Mouse (Mus musculus): ENCODE measurements around the gene Col23a1. TPM values are rescaled to one million over a fixed set of nuclear protein-coding genes. Genes with fewer than 3 reads are reported as not detected.

Gene Col23a1
- total and polyA plus RNA-seq, 3 experiments = 0.01 to 0.55 TPM; not detected in 1

DNA sequence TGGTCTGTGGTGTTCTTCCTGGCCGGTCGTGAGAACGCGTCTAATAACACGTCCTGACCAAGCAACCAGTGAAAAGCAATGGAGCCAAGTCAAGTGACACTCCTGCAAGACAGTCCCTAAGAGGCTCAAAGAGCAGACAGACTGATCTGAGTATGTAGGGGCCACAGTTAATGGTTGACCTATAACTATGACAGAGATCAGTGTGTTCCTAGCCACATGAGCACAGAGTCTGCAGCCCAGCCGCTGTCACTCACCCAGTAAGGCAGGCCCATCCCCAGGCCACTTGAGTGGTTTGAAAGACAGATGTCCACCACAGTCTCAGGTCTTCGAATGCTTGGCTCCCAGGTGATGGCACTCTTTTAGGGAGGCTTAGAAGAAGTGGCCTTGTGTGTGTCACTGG, 152.3 kb downstream of the Col23a1 start:
- H3K9me3 ChIP-seq (replicated peaks) = peaks cover 6% of the 10 kb centered on the region
- no peak for DNase-seq (ENCODE audit: low spot score)
- no peak for ATAC-seq (ENCODE audit: extremely low read depth, insufficient number of reproducible peaks, low FRiP score, poor library complexity, severe bottlenecking)
- no peak for TF ChIP-seq GATA1 (IDR thresholded peaks at IDR 0.05; ENCODE audit: borderline replicate concordance, low read length)
- TF ChIP-seq CTCF (IDR thresholded peaks at IDR 0.05; ENCODE audit: low read depth, low read length) = no peak
- no peak for TF ChIP-seq POLR2AphosphoS5 (IDR thresholded peaks at IDR 0.05; ENCODE audit: insufficient replicate concordance, low read depth, low read length)
- no peak for TF ChIP-seq TAL1 (conservative IDR thresholded peaks at IDR 0.05; ENCODE audit: low read depth, low read length)
- TF ChIP-seq GATA2 (IDR thresholded peaks at IDR 0.05; ENCODE audit: borderline replicate concordance, low read depth, low read length) = no peak
- H3K27me3 ChIP-seq (ENCODE audit: insufficient read depth, low read length) = no peaks in the 10 kb centered on the region; the same call in 1 of the 2 replicates
- H3K4me1 ChIP-seq (ENCODE audit: insufficient read depth, low read depth, low read length) = peaks cover 27% of the 10 kb centered on the region
- no peak overlapping the region for H3K4me3 ChIP-seq (ENCODE audit: low read depth, low read length)
- no peaks in the 10 kb centered on the region for H3K36me3 ChIP-seq (replicated peaks)

DNA sequence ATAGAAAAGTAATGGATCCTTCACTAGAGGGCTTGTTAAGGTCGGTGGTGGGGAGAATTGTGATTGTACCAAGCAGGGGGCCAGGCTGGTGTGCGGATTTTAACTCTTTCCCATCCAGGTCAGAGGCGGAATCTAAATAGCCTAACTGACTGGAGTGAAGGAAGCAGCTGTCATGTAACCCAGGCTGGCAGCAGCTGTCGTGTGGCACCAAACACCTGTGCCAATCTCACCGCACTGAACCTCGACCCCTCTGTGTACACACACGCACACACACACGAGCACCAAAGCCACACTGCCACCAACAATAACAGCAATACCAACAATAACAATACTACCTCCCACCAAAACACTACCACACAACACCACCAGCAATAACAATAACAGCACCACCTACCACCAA, 152.9 kb downstream of the Col23a1 start:
- no peak for DNase-seq (ENCODE audit: low spot score)
- H3K9me3 ChIP-seq (replicated peaks) = no peaks in the 10 kb centered on the region; the same call in 1 of the 2 replicates
- no peak for ATAC-seq (ENCODE audit: extremely low read depth, insufficient number of reproducible peaks, low FRiP score, poor library complexity, severe bottlenecking)
- no peak overlapping the region for H3K4me3 ChIP-seq (ENCODE audit: low read depth, low read length)
- no peaks in the 10 kb centered on the region for H3K36me3 ChIP-seq (replicated peaks)
- H3K27me3 ChIP-seq (ENCODE audit: insufficient read depth, low read length) = no peaks in the 10 kb centered on the region; the same call in 1 of the 2 replicates
- peaks cover 30% of the 10 kb centered on the region for H3K4me1 ChIP-seq (ENCODE audit: insufficient read depth, low read depth, low read length)
- TF ChIP-seq POLR2AphosphoS5 (IDR thresholded peaks at IDR 0.05; ENCODE audit: insufficient replicate concordance, low read depth, low read length) (no peak), GATA2 (IDR thresholded peaks at IDR 0.05; ENCODE audit: borderline replicate concordance, low read depth, low read length) (no peak), TAL1 (conservative IDR thresholded peaks at IDR 0.05; ENCODE audit: low read depth, low read length) (no peak), GATA1 (IDR thresholded peaks at IDR 0.05; ENCODE audit: borderline replicate concordance, low read length) (no peak), CTCF (IDR thresholded peaks at IDR 0.05; ENCODE audit: low read depth, low read length) (no peak)

DNA sequence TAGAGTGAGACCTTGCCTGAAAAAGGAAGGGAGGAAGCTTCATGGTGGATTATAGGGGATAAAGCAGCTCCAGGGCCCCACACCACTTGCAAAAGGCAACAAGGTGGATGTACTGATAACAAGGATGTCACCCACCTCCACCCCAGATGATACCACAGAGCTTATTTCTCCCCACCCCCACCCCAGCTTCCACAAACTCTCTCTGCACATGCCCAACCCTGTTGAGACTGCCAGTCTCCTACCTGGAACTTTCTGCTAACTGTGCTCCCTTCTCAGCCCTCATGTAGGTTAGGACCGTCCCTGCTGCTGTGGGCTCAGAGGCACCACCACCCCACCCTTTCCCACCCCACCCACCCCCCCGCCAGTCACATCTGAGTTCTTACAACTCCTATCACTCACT, 154.1 kb downstream of the Col23a1 start:
- TF ChIP-seq GATA1 (IDR thresholded peaks at IDR 0.05; ENCODE audit: borderline replicate concordance, low read length) (no peak), TAL1 (conservative IDR thresholded peaks at IDR 0.05; ENCODE audit: low read depth, low read length) (peak; percentile 65)
- Histone ChIP-seq H3K27me3 (ENCODE audit: insufficient read depth, low read length) (peaks cover 7% of the 10 kb centered on the region), H3K9me3 (replicated peaks) (no peaks in the 10 kb centered on the region), H3K4me3 (ENCODE audit: low read depth, low read length) (no peak overlapping the region; the same call in 1 of the 2 replicates), H3K36me3 (replicated peaks) (no peaks in the 10 kb centered on the region), H3K4me1 (ENCODE audit: insufficient read depth, low read depth, low read length) (peaks cover 30% of the 10 kb centered on the region)
- ATAC-seq (ENCODE audit: extremely low read depth, insufficient number of reproducible peaks, low FRiP score, poor library complexity, severe bottlenecking) (no peak), DNase-seq (ENCODE audit: low spot score) (peak; percentile 13)

DNA sequence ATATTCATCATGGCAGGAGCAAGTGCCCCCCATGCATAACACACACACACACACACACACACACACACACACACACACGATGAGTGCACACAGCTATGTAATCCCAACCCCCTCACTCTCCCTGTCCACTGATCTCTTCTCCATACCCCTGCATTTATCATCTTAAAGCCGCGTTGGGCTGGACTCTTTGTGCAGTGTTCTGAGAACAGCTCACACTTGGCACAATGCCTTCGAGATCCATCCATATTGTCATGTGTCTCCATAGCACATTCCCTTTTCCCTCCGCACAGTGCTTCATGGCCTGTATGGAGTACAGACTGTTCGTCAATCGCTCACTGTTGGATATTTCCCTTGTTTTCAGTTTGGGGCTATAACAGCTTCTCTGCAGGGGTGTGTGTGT, 154.9 kb downstream of the Col23a1 start:
- TF ChIP-seq GATA1 (IDR thresholded peaks at IDR 0.05; ENCODE audit: borderline replicate concordance, low read length) (no peak), GATA2 (IDR thresholded peaks at IDR 0.05; ENCODE audit: borderline replicate concordance, low read depth, low read length) (no peak), POLR2AphosphoS5 (IDR thresholded peaks at IDR 0.05; ENCODE audit: insufficient replicate concordance, low read depth, low read length) (no peak)
- no peak for DNase-seq (ENCODE audit: low spot score)
- H3K4me1 ChIP-seq (ENCODE audit: insufficient read depth, low read depth, low read length) = peaks cover 30% of the 10 kb centered on the region
- H3K36me3 ChIP-seq (replicated peaks) = no peaks in the 10 kb centered on the region
- H3K9me3 ChIP-seq (replicated peaks) = no peaks in the 10 kb centered on the region
- no peak overlapping the region for H3K4me3 ChIP-seq (ENCODE audit: low read depth, low read length)
- ATAC-seq (ENCODE audit: extremely low read depth, insufficient number of reproducible peaks, low FRiP score, poor library complexity, severe bottlenecking) = no peak
- peaks cover 9% of the 10 kb centered on the region for H3K27me3 ChIP-seq (ENCODE audit: insufficient read depth, low read length)

DNA sequence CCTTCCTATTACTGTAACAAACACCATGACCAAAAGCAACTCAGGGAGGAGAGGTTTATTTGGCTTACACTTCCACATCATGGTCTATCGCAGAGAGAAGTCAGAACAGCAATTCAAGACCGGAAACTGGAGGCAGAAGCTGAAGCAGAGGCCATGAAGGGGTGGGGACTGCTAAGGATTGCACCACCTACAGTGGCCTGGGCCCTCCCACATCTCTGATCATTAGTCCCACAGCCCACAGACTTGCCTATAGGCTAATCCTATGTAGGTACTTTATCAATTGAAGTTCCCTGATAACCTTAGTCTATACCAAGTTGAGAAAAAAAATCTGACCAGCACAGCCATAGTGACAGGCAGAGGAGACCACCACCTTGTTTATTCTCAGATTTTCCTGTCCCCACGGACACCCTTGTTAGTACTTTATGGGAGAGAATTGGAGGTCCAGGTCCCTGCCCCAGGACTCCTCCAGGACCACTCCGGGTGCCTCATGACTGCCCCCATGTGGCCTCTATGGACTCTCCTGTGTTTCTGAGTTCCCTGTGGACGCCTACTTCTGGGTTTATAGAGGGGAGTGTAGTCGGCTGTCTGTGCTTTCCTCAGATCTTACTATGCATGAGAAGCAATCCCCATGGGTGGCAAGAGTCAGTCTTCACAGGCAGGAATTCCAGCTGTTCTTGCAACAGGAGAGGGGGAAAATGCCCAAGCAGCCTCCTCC, 157.1 kb downstream of the Col23a1 start:
- Histone ChIP-seq H3K4me1 (ENCODE audit: insufficient read depth, low read depth, low read length) (peaks cover 30% of the 10 kb centered on the region), H3K27me3 (ENCODE audit: insufficient read depth, low read length) (peaks cover 9% of the 10 kb centered on the region), H3K36me3 (replicated peaks) (no peaks in the 10 kb centered on the region), H3K9me3 (replicated peaks) (no peaks in the 10 kb centered on the region), H3K4me3 (ENCODE audit: low read depth, low read length) (no peak overlapping the region)
- ATAC-seq (ENCODE audit: extremely low read depth, insufficient number of reproducible peaks, low FRiP score, poor library complexity, severe bottlenecking) = no peak
- TF ChIP-seq TAL1 (conservative IDR thresholded peaks at IDR 0.05; ENCODE audit: low read depth, low read length) (no peak), GATA2 (IDR thresholded peaks at IDR 0.05; ENCODE audit: borderline replicate concordance, low read depth, low read length) (no peak), CTCF (IDR thresholded peaks at IDR 0.05; ENCODE audit: low read depth, low read length) (no peak), POLR2AphosphoS5 (IDR thresholded peaks at IDR 0.05; ENCODE audit: insufficient replicate concordance, low read depth, low read length) (no peak), GATA1 (IDR thresholded peaks at IDR 0.05; ENCODE audit: borderline replicate concordance, low read length) (no peak)
- DNase-seq (ENCODE audit: low spot score) = peak; percentile 37

DNA sequence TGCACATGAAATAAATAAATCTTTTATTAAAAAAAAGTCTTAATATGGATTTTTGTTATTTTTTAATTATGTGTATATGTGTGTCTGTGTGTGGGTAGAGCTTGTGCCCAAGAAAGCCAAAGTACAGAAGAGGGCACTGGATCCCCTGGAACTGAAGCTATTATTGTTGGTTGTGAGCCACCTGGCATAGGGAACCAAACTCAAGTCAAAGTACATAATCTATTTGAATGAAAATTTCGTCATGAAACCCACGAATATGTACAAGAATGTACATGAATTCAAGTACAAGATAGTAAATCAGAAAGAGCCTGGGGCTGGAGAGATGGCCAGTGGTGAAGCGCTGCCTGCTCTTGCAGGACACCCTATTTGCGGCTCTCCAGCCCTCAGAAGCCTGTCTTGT, 158.5 kb downstream of the Col23a1 start:
- Histone ChIP-seq H3K4me1 (ENCODE audit: insufficient read depth, low read depth, low read length) (peaks cover 22% of the 10 kb centered on the region), H3K4me3 (ENCODE audit: low read depth, low read length) (no peak overlapping the region), H3K36me3 (replicated peaks) (no peaks in the 10 kb centered on the region), H3K27me3 (ENCODE audit: insufficient read depth, low read length) (peaks cover 9% of the 10 kb centered on the region), H3K9me3 (replicated peaks) (no peaks in the 10 kb centered on the region)
- DNase-seq (ENCODE audit: low spot score) (no peak), ATAC-seq (ENCODE audit: extremely low read depth, insufficient number of reproducible peaks, low FRiP score, poor library complexity, severe bottlenecking) (no peak)
- TF ChIP-seq GATA1 (IDR thresholded peaks at IDR 0.05; ENCODE audit: borderline replicate concordance, low read length) = no peak
- no peak for TF ChIP-seq CTCF (IDR thresholded peaks at IDR 0.05; ENCODE audit: low read depth, low read length)
- TF ChIP-seq POLR2AphosphoS5 (IDR thresholded peaks at IDR 0.05; ENCODE audit: insufficient replicate concordance, low read depth, low read length) = no peak
- no peak for TF ChIP-seq GATA2 (IDR thresholded peaks at IDR 0.05; ENCODE audit: borderline replicate concordance, low read depth, low read length)
- no peak for TF ChIP-seq TAL1 (conservative IDR thresholded peaks at IDR 0.05; ENCODE audit: low read depth, low read length)
